Mouse (Mus musculus): ENCODE measurements at regions not wholly inside any gene's neighbourhood (a gene's known extent, or its start where the extent isn't known, plus 50 kb on each side); places are given as distances from the start of the nearest gene placed in this dataset.

- no peak for TF ChIP-seq CTCF (IDR thresholded peaks at IDR 0.05; ENCODE audit: borderline replicate concordance, insufficient read depth, low read length)
- TF ChIP-seq POLR2A (IDR thresholded peaks at IDR 0.05; ENCODE audit: low read depth, low read length): no peak
Observed at GRCm38 (mm10) chr4:47912259-47912658, 132.7 kb upstream of the Nr4a3 start.

Measured in embryonic fibroblast, embryonic 13.5 days (primary cell).